Mouse (Mus musculus): ENCODE measurements around the gene Dnase1l1. TPM values are rescaled to one million over a fixed set of nuclear protein-coding genes. Genes with fewer than 3 reads are reported as not detected.

The Dnase1l1 gene
- total RNA-seq, 2 experiments from 2014 or later = 9.1 to 28.6 TPM

Other genes with a start within 250 kb of the Dnase1l1 start
- gene Opn1mw, start 154.9 kb downstream of the Dnase1l1 start, total RNA-seq (2014; fragmentation: Nextera tagmentation) = not detected in 2 replicates
- gene Opn1mw, start 154.9 kb downstream of the Dnase1l1 start, total RNA-seq (2017) = not detected in 2 replicates
- gene Mecp2, start 147.0 kb downstream of the Dnase1l1 start, total RNA-seq (2014; fragmentation: Nextera tagmentation) = 19.9 and 22.6 TPM in 2 replicates
- gene Mecp2, start 147.0 kb downstream of the Dnase1l1 start, total RNA-seq (2017) = 11.6 and 14.6 TPM in 2 replicates
- gene Tex28, start 114.5 kb downstream of the Dnase1l1 start, total RNA-seq (2014; fragmentation: Nextera tagmentation) = not detected in 2 replicates
- not detected in 2 replicates for gene Tex28, start 114.5 kb downstream of the Dnase1l1 start, total RNA-seq (2017)
- gene Tktl1, start 105.1 kb downstream of the Dnase1l1 start, total RNA-seq (2014; fragmentation: Nextera tagmentation) = not detected in 2 replicates
- gene Tktl1, start 105.1 kb downstream of the Dnase1l1 start, total RNA-seq (2017) = not detected in 2 replicates
- 292 and 348 TPM in 2 replicates for gene Flna, start 32.5 kb downstream of the Dnase1l1 start, total RNA-seq (2014; fragmentation: Nextera tagmentation)
- gene Flna, start 32.5 kb downstream of the Dnase1l1 start, total RNA-seq (2017) = 465 and 529 TPM in 2 replicates
- gene Emd, start 27.6 kb downstream of the Dnase1l1 start, total RNA-seq (2014; fragmentation: Nextera tagmentation) = 81.8 and 85.5 TPM in 2 replicates
- 71.0 and 75.6 TPM in 2 replicates for gene Emd, start 27.6 kb downstream of the Dnase1l1 start, total RNA-seq (2017)
- gene Rpl10, start 11.5 kb downstream of the Dnase1l1 start, total RNA-seq (2014; fragmentation: Nextera tagmentation) = 5,642 and 5,847 TPM in 2 replicates
- gene Rpl10, start 11.5 kb downstream of the Dnase1l1 start, total RNA-seq (2017) = 1,448 and 1,548 TPM in 2 replicates
- gene Taz, start 425 bp downstream of the Dnase1l1 start, total RNA-seq (2014; fragmentation: Nextera tagmentation) = 29.2 and 47.6 TPM in 2 replicates
- gene Taz, start 425 bp downstream of the Dnase1l1 start, total RNA-seq (2017) = 30.8 and 41.0 TPM in 2 replicates
- gene Atp6ap1, start 14.8 kb upstream of the Dnase1l1 start, total RNA-seq (2014; fragmentation: Nextera tagmentation) = 109 and 114 TPM in 2 replicates
- gene Atp6ap1, start 14.8 kb upstream of the Dnase1l1 start, total RNA-seq (2017) = 127 and 132 TPM in 2 replicates
- gene Gdi1, start 22.7 kb upstream of the Dnase1l1 start, total RNA-seq (2014; fragmentation: Nextera tagmentation) = 70.7 and 101 TPM in 2 replicates
- gene Gdi1, start 22.7 kb upstream of the Dnase1l1 start, total RNA-seq (2017) = 15.4 and 20.4 TPM in 2 replicates
- gene Fam50a, start 30.7 kb upstream of the Dnase1l1 start, total RNA-seq (2014; fragmentation: Nextera tagmentation) = 42.5 and 46.1 TPM in 2 replicates
- gene Fam50a, start 30.7 kb upstream of the Dnase1l1 start, total RNA-seq (2017) = 50.3 and 59.5 TPM in 2 replicates
- 3.7 and 6.3 TPM in 2 replicates for gene Plxna3, start 46.7 kb upstream of the Dnase1l1 start, total RNA-seq (2014; fragmentation: Nextera tagmentation)
- gene Plxna3, start 46.7 kb upstream of the Dnase1l1 start, total RNA-seq (2017) = 2.5 and 2.6 TPM in 2 replicates
- 72.4 and 93.2 TPM in 2 replicates for gene Lage3, start 71.3 kb upstream of the Dnase1l1 start, total RNA-seq (2014; fragmentation: Nextera tagmentation)
- gene Lage3, start 71.3 kb upstream of the Dnase1l1 start, total RNA-seq (2017) = 23.5 and 28.4 TPM in 2 replicates
- gene Ubl4a, start 90.9 kb upstream of the Dnase1l1 start, total RNA-seq (2014; fragmentation: Nextera tagmentation) = 49.7 and 50.3 TPM in 2 replicates
- gene Ubl4a, start 90.9 kb upstream of the Dnase1l1 start, total RNA-seq (2017) = 15.8 and 17.3 TPM in 2 replicates
- 32.0 and 39.6 TPM in 2 replicates for gene Slc10a3, start 91.0 kb upstream of the Dnase1l1 start, total RNA-seq (2014; fragmentation: Nextera tagmentation)
- gene Slc10a3, start 91.0 kb upstream of the Dnase1l1 start, total RNA-seq (2017) = 12.8 and 18.3 TPM in 2 replicates
- gene Fam3a, start 110.9 kb upstream of the Dnase1l1 start, total RNA-seq (2014; fragmentation: Nextera tagmentation) = 8.8 and 21.1 TPM in 2 replicates
- gene Fam3a, start 110.9 kb upstream of the Dnase1l1 start, total RNA-seq (2017) = 12.3 and 14.7 TPM in 2 replicates
- 13.1 and 23.7 TPM in 2 replicates for gene Ikbkg, start 111.0 kb upstream of the Dnase1l1 start, total RNA-seq (2014; fragmentation: Nextera tagmentation)
- 23.1 and 57.0 TPM in 2 replicates for gene Ikbkg, start 111.0 kb upstream of the Dnase1l1 start, total RNA-seq (2017)
- gene G6pdx, start 146.9 kb upstream of the Dnase1l1 start, total RNA-seq (2014; fragmentation: Nextera tagmentation) = 164 and 168 TPM in 2 replicates
- 120 and 126 TPM in 2 replicates for gene G6pdx, start 146.9 kb upstream of the Dnase1l1 start, total RNA-seq (2017)
- not detected in 2 replicates for gene Gm6880, start 199.1 kb upstream of the Dnase1l1 start, total RNA-seq (2014; fragmentation: Nextera tagmentation)
- not detected in 2 replicates for gene Gm6880, start 199.1 kb upstream of the Dnase1l1 start, total RNA-seq (2017)

All from granulocyte monocyte progenitor cell, adult 5-6 weeks (primary cell).